ENCODE assay signal across 15 mouse cellular contexts in genomic region chr13:91797442-91797841, GRCm38 (mm10). TPM values are rescaled to one million over a fixed set of nuclear protein-coding genes. Genes with fewer than 3 reads are reported as not detected.
"Had no signal": no experiment of that assay in that cellular context is flagged by ENCODE, and none has a peak within 500 bp of the region (broad histone marks: within the 10 kb centered on the region; RNA-seq: fewer than 3 reads in every experiment).

No protein-coding gene starts in this region.

- DNase-seq: kidney, postnatal 10 days; liver, embryonic 13.5 days; lung, adult 2 months; retina, postnatal 1 day; right cerebral cortex, postnatal 25 days; spleen, adult 18-20 months; thymus, adult 2 months; thymus, postnatal 14 days; thymus, postnatal 4 days had no signal

RNA-seq across cellular contexts. Expression of gene Acot12, which starts 56.1 kb away (rescaled TPM):
- polyA plus RNA-seq: kidney, embryonic 15.5 days; limb, embryonic 11.5 days; lung, adult 2 months; lung, embryonic 16.5 days; macrophage; midbrain, embryonic 12.5 days; neural tube, embryonic 12.5 days had no signal
